Mouse (Mus musculus): ENCODE results near the gene Gm13084.
"Not testable (repeated sequence)": the region's sequence is repeated elsewhere in the genome, so short reads cannot be mapped to it uniquely, and the experiment has no call there.

Gene Gm13084

GRCm38 (mm10) chr4:143815993-143816392 lies at the start of gene Gm13084:
Gm13084 (minus strand) TSS chr4:143816093.
- no peak for DNase-seq

- not testable (repeated sequence) for DNase-seq
Observed at GRCm38 (mm10) chr4:143846197-143846596, 30.3 kb upstream of the Gm13084 start, which contains the start of gene Gm13103. Gm13103 (plus strand) TSS chr4:143846497.

GRCm38 (mm10) chr4:143789052-143789451 lies 26.8 kb downstream of the Gm13084 start, which contains the start of gene Gm13023:
Gm13023 (plus strand) TSS chr4:143789352.
- not testable (repeated sequence) for DNase-seq

All from kidney, postnatal 10 days (tissue).